Mouse (Mus musculus): ENCODE measurements around the gene Pex6. TPM values are rescaled to one million over a fixed set of nuclear protein-coding genes. Genes with fewer than 3 reads are reported as not detected.

Pex6 gene
- polyA plus RNA-seq, 1 experiment = 29.6 TPM

DNA sequence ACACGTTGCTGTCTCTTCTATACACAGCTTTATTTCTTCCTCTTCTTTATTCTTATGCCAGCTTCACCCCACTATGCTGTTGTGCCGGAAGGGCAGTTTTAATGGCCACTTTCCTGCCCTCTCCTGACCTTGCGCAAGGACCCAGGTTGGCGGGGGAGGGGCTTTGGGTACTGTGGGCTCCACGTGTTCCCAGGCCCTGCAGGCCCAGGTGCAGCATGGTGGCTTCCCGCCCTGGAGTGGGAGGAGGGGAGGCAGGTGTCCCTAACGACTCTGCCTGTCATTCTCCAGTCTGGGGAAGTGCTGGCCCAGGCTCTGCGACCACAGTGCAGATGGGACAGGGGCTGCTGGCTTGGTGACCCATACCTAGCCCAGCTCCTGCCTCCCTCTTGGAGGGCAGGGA is 56.6 kb downstream of the Pex6 start:
- TF ChIP-seq USF1 (IDR thresholded peaks at IDR 0.05; ENCODE audit: low read depth) (no peak), SRF (IDR thresholded peaks at IDR 0.05; ENCODE audit: control insufficient read depth, insufficient read length, low read depth) (no peak), TCF3 (IDR thresholded peaks at IDR 0.05; ENCODE audit: insufficient read length, low read depth) (no peak), E2F4 (IDR thresholded peaks at IDR 0.05; ENCODE audit: insufficient read depth) (no peak), MYOG (IDR thresholded peaks at IDR 0.05; ENCODE audit: control insufficient read depth in 1 of 3, insufficient read depth in 1 of 3, insufficient read length in 2 of 3, low read depth in 2 of 3) (no peak), CEBPB (IDR thresholded peaks at IDR 0.05; ENCODE audit: insufficient read depth, poor library complexity, severe bottlenecking) (no peak), REST (IDR thresholded peaks at IDR 0.05; ENCODE audit: insufficient read depth, insufficient read length) (no peak), POLR2AphosphoS2 (IDR thresholded peaks at IDR 0.05; ENCODE audit: insufficient read length, low read depth) (no peak), MAX (IDR thresholded peaks at IDR 0.05; ENCODE audit: low read depth) (no peak)
- Histone ChIP-seq H3K36me3 (ENCODE audit: control insufficient read depth, insufficient read depth) (no peaks in the 10 kb centered on the region), H3ac (ENCODE audit: control insufficient read depth, insufficient read length) (no peak overlapping the region), H3K4me3 (no peak overlapping the region), H3K79me2 (ENCODE audit: control insufficient read depth, insufficient read depth) (no peaks in the 10 kb centered on the region), H3K4me2 (ENCODE audit: low read depth) (no peak overlapping the region), H3K27me3 (ENCODE audit: control insufficient read depth, insufficient read depth, insufficient read length) (no peaks in the 10 kb centered on the region)

DNA sequence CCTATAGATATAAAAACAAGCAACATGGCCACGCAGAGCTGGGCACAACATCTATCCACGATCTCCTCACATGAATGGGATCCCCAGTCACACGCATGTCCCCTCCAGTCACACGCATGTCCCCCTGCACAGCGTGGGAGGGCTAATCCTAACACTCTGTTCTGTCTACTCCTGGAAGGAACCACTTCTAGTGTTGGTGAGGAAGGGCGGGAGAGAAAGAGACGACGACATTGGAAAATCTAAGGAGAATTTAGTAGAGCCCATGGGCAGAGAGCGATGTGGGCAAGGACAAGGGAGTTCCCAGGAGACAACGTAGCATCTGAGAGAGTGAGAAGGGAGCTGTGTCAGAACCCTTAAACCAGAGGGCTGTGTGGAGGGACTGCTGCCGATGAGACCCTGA is 59.3 kb downstream of the Pex6 start:
- Histone ChIP-seq H3K27me3 (ENCODE audit: control insufficient read depth, insufficient read depth, insufficient read length) (no peaks in the 10 kb centered on the region), H3K79me2 (ENCODE audit: control insufficient read depth, insufficient read depth) (no peaks in the 10 kb centered on the region), H3K4me3 (no peak overlapping the region), H3K4me2 (ENCODE audit: low read depth) (no peak overlapping the region), H3K36me3 (ENCODE audit: control insufficient read depth, insufficient read depth) (peaks cover 5% of the 10 kb centered on the region), H3ac (ENCODE audit: control insufficient read depth, insufficient read length) (no peak overlapping the region)
- no peak for TF ChIP-seq POLR2A (IDR thresholded peaks at IDR 0.05; ENCODE audit: insufficient read length, low read depth)

DNA sequence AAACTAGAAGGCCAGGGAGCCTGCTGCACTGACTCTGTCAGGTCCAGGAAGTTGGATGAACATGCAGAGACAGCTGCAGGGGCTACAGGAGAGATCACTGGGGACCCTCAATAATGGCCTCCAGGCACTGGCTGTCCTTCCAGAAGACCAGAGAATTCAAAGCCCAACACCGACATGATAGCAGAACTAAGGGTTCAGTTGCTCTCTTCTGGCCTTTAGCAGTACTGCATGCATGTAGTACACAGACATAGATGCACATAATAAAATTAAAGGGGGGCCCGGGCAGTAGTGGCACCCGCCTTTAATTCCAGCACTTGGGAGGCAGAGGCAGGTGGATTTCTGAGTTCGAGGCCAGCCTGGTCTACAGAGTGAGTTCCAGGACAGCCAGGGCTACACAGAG is 59.8 kb downstream of the Pex6 start:
- Histone ChIP-seq H3K4me3 (no peak overlapping the region), H3K27me3 (ENCODE audit: control insufficient read depth, insufficient read depth, insufficient read length) (no peaks in the 10 kb centered on the region), H3K4me2 (ENCODE audit: low read depth) (no peak overlapping the region)

DNA sequence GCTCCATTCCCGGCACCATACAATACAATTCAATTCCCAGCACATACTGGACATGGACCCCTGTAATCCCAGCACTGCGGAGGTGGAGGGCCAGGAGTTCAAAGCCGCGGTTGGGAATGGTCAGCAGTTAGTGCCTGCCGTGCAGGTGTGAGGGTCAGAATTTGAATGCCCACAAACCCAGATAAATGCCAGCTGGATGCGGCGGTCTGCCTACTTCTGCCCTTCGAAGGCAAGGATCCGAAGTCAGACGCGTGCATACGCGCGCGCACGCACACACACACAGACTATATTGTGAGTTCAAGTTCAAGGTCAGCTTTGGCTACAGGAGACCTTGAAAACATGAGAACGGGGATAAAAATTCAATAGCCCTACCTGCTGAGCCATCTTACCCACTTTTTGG is 60.4 kb downstream of the Pex6 start:
- H3K36me3 ChIP-seq (ENCODE audit: control insufficient read depth, insufficient read depth) = peaks cover 15% of the 10 kb centered on the region
- peak overlapping the region; percentile 91 for H3K4me3 ChIP-seq
- H3K27me3 ChIP-seq (ENCODE audit: control insufficient read depth, insufficient read depth, insufficient read length) = no peaks in the 10 kb centered on the region
- no peak for TF ChIP-seq E2F4 (IDR thresholded peaks at IDR 0.05; ENCODE audit: insufficient read depth)
- TF ChIP-seq MYOG (IDR thresholded peaks at IDR 0.05; ENCODE audit: control insufficient read depth in 1 of 3, insufficient read depth in 1 of 3, insufficient read length in 2 of 3, low read depth in 2 of 3) = no peak
- TF ChIP-seq CEBPB (IDR thresholded peaks at IDR 0.05; ENCODE audit: insufficient read depth, poor library complexity, severe bottlenecking) = no peak
- no peak for TF ChIP-seq TCF12 (IDR thresholded peaks at IDR 0.05; ENCODE audit: insufficient read depth, poor library complexity, severe bottlenecking)
- no peak for TF ChIP-seq SRF (IDR thresholded peaks at IDR 0.05; ENCODE audit: control insufficient read depth, insufficient read length, low read depth)
- no peak for TF ChIP-seq MAX (IDR thresholded peaks at IDR 0.05; ENCODE audit: low read depth)
- no peak for TF ChIP-seq TCF3 (IDR thresholded peaks at IDR 0.05; ENCODE audit: insufficient read length, low read depth)
- TF ChIP-seq REST (IDR thresholded peaks at IDR 0.05; ENCODE audit: insufficient read depth, insufficient read length) = no peak
- no peak for TF ChIP-seq POLR2A (IDR thresholded peaks at IDR 0.05; ENCODE audit: insufficient read length, low read depth)
- no peak for TF ChIP-seq MYOD1 (IDR thresholded peaks at IDR 0.05; ENCODE audit: control insufficient read depth in 1 of 3, insufficient read length in 2 of 3, low read depth in 2 of 3)
- TF ChIP-seq POLR2AphosphoS2 (IDR thresholded peaks at IDR 0.05; ENCODE audit: insufficient read length, low read depth) = no peak
- H3ac ChIP-seq (ENCODE audit: control insufficient read depth, insufficient read length) = no peak overlapping the region
- no peaks in the 10 kb centered on the region for H3K79me2 ChIP-seq (ENCODE audit: control insufficient read depth, insufficient read depth)
- peak overlapping the region; percentile 94 for H3K4me2 ChIP-seq (ENCODE audit: low read depth)

More for the DNA sequence above, 59.8 kb downstream of the Pex6 start:
- TF ChIP-seq POLR2AphosphoS2 (IDR thresholded peaks at IDR 0.05; ENCODE audit: insufficient read length, low read depth) (no peak), SRF (IDR thresholded peaks at IDR 0.05; ENCODE audit: control insufficient read depth, insufficient read length, low read depth) (no peak), TCF3 (IDR thresholded peaks at IDR 0.05; ENCODE audit: insufficient read length, low read depth) (no peak), POLR2A (IDR thresholded peaks at IDR 0.05; ENCODE audit: insufficient read length, low read depth) (no peak), MAX (IDR thresholded peaks at IDR 0.05; ENCODE audit: low read depth) (no peak), CEBPB (IDR thresholded peaks at IDR 0.05; ENCODE audit: insufficient read depth, poor library complexity, severe bottlenecking) (no peak), MYOG (IDR thresholded peaks at IDR 0.05; ENCODE audit: control insufficient read depth in 1 of 3, insufficient read depth in 1 of 3, insufficient read length in 2 of 3, low read depth in 2 of 3) (no peak), E2F4 (IDR thresholded peaks at IDR 0.05; ENCODE audit: insufficient read depth) (no peak), MYOD1 (IDR thresholded peaks at IDR 0.05; ENCODE audit: control insufficient read depth in 1 of 3, insufficient read length in 2 of 3, low read depth in 2 of 3) (no peak), REST (IDR thresholded peaks at IDR 0.05; ENCODE audit: insufficient read depth, insufficient read length) (no peak), USF1 (IDR thresholded peaks at IDR 0.05; ENCODE audit: low read depth) (no peak), TCF12 (IDR thresholded peaks at IDR 0.05; ENCODE audit: insufficient read depth, poor library complexity, severe bottlenecking) (no peak)
- H3K79me2 ChIP-seq (ENCODE audit: control insufficient read depth, insufficient read depth) = no peaks in the 10 kb centered on the region
- no peak overlapping the region for H3ac ChIP-seq (ENCODE audit: control insufficient read depth, insufficient read length)
- peaks cover 10% of the 10 kb centered on the region for H3K36me3 ChIP-seq (ENCODE audit: control insufficient read depth, insufficient read depth)

DNA sequence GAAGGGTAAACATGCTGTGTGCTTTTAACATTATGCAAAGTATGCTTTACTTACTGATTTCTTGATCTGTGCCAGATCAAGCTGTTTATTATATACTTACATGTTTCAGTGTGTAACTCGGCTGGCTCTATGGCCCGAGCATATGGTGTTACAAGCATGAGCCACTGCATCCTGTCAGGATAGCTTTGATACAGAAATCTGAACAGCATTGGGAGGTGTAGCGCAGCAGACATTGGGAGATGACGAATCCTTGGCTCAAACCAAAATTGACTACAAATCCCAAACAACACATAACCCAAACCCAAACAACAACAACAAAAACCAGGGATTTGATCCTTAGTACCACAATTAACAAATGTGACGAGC is 60.8 kb downstream of the Pex6 start:
- H3K4me2 ChIP-seq (ENCODE audit: low read depth) = peak overlapping the region; percentile 94
- TF ChIP-seq CEBPB (IDR thresholded peaks at IDR 0.05; ENCODE audit: insufficient read depth, poor library complexity, severe bottlenecking) = no peak
- no peak for TF ChIP-seq MAX (IDR thresholded peaks at IDR 0.05; ENCODE audit: low read depth)
- TF ChIP-seq TCF12 (IDR thresholded peaks at IDR 0.05; ENCODE audit: insufficient read depth, poor library complexity, severe bottlenecking) = no peak
- peak overlapping the region; percentile 29 for H3ac ChIP-seq (ENCODE audit: control insufficient read depth, insufficient read length)
- H3K27me3 ChIP-seq (ENCODE audit: control insufficient read depth, insufficient read depth, insufficient read length) = no peaks in the 10 kb centered on the region
- H3K36me3 ChIP-seq (ENCODE audit: control insufficient read depth, insufficient read depth) = peaks cover 17% of the 10 kb centered on the region
- peak overlapping the region; percentile 91 for H3K4me3 ChIP-seq
- no peaks in the 10 kb centered on the region for H3K79me2 ChIP-seq (ENCODE audit: control insufficient read depth, insufficient read depth)

All from myocyte (in vitro differentiated cells).